Mouse (Mus musculus): ENCODE measurements around the gene Cotl1. TPM values are rescaled to one million over a fixed set of nuclear protein-coding genes. Genes with fewer than 3 reads are reported as not detected.

Cotl1 gene
- 41.9 and 50.8 TPM in 2 replicates for polyA plus RNA-seq (2021; fragmentation: Nextera tagmentation)
- long read RNA-seq, experiment 1, transcript Cotl1-201 (4 exons, 1,596 nt) = major isoform, 56 of 63 reads
- long read RNA-seq, experiment 1, partial matches to known transcripts = 3 of 63 reads
- long read RNA-seq, experiment 1, other reads (novel, unspliced or antisense) = 4 of 63 reads
- long read RNA-seq, experiment 2, transcript Cotl1-201 (4 exons, 1,596 nt) = major isoform, 8 of 9 reads
- long read RNA-seq, experiment 2, partial matches to known transcripts = 0 of 9 reads
- long read RNA-seq, experiment 2, other reads (novel, unspliced or antisense) = 1 of 9 reads

GRCm38 (mm10) chr8:119840275-119840808 lies at the start of gene Cotl1:
TSS of gene Cotl1 (minus strand) at chr8:119840544.

DNA sequence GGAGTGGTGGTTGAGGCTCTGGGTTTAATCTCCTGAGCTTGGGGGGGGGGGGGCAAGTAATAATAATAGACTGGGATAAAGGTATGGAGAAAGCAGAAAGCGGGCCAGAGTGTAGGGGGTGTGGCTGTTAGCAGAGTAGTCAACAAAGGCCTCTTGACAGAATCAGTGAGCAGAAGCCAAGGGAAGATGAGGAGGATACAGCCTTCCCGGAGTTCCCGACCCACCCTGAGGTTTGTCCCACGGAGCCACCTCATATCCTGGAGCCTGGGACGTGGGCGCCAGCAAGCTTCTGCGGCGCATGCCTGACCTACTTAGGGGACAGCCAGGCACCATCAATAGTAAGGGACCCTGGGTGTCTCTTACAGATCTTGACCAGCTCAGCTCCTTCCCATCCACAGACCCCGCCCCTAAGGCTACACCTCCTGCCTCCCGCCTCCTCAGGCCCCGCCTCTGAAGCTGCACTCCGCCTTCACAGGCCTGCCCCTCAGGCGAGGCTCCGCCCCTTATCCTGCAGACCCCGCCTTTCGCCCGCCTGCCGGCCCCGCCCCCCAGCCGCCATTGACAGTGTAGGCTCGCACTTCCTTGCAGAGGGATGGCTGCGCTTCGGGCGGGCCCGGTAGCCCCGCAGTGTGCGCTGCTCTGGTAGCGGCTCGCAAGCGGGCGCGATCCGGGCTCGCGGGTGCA lies 21.5 kb upstream of the Cotl1 start, which contains the start of gene Klhl36:
Gene Klhl36 (plus strand): TSS at position 561 of the 684 bp plus-strand sequence.

DNA sequence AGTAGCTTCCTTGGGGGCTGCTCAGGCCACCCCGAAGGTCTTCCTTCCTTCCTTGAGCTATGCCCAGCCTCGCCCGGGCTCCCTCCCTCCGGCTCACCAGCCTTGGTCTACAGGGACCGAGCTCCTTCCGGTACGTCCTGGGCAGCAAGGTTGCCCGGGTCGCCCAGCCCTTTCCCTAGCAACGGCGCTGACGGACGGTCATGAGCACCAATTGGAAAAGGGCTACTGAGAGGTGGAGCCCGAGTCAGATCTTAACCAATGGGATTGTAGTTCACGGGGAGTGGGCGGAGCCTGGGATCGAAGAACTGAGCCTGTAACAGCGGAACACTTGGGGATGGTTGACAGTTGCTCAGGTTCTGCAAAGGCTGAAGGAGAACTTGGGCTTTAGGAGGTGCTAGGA lies 62.1 kb downstream of the Cotl1 start, which contains the start of gene Tldc1:
Gene Tldc1 (minus strand): TSS at position 154 of the 400 bp plus-strand sequence.

Other genes starting within 250 kb of the Cotl1 start
- 3.2 and 3.5 TPM in 2 replicates for gene Taf1c, start 235.3 kb downstream of the Cotl1 start, polyA plus RNA-seq (2021; fragmentation: Nextera tagmentation)
- 0.08 TPM in 1 of 2 replicates, not detected in the other for gene Adad2, start 227.8 kb downstream of the Cotl1 start, polyA plus RNA-seq (2021; fragmentation: Nextera tagmentation)
- 4.7 TPM in 2 replicates for gene Kcng4, start 204.9 kb downstream of the Cotl1 start, polyA plus RNA-seq (2021; fragmentation: Nextera tagmentation)
- 12.7 and 15.6 TPM in 2 replicates for gene Wfdc1, start 174.2 kb downstream of the Cotl1 start, polyA plus RNA-seq (2021; fragmentation: Nextera tagmentation)
- gene Atp2c2, start 140.5 kb downstream of the Cotl1 start, polyA plus RNA-seq (2021; fragmentation: Nextera tagmentation) = 0.23 and 0.33 TPM in 2 replicates
- gene Tldc1, start 62.1 kb downstream of the Cotl1 start, polyA plus RNA-seq (2021; fragmentation: Nextera tagmentation) = 5.9 and 7.4 TPM in 2 replicates
- gene Klhl36, start 21.7 kb upstream of the Cotl1 start, polyA plus RNA-seq (2021; fragmentation: Nextera tagmentation) = 6.8 TPM in 2 replicates
- gene Usp10, start 69.8 kb upstream of the Cotl1 start, polyA plus RNA-seq (2021; fragmentation: Nextera tagmentation) = 64.5 and 68.1 TPM in 2 replicates
- 3.1 and 5.9 TPM in 2 replicates for gene Gm20388, start 70.3 kb upstream of the Cotl1 start, polyA plus RNA-seq (2021; fragmentation: Nextera tagmentation)
- 0.74 and 1.3 TPM in 2 replicates for gene Crispld2, start 151.9 kb upstream of the Cotl1 start, polyA plus RNA-seq (2021; fragmentation: Nextera tagmentation)